Mouse (Mus musculus) forebrain, embryonic 11.5 days (tissue): ENCODE results near the gene 2210016L21Rik. TPM values are rescaled to one million over a fixed set of nuclear protein-coding genes. Genes with fewer than 3 reads are reported as not detected.

Experiments
- ATAC-seq: fragments of 200-750 bp; cut with Nextera tagmentation; replicated peaks from 2 replicates; pipeline ENCODE4 v1.8.0; 2017; ENCODE audit warnings: moderate TSS enrichment; ENCODE audit not compliant: low FRiP score
- DNase-seq: peaks from one replicate; pipeline ENCODE4 v3.0.0-alpha.2; 2017; ENCODE audit warnings: low spot score
- H3K27ac ChIP-seq: fragments of 300-500 bp; sonication (generic); 2 replicates; pipeline ENCODE4 v1.5.1; 2014; ENCODE audit warnings: low read depth, low read length
- H3K27me3 ChIP-seq: fragments of 300-500 bp; sonication (generic); 2 replicates; pipeline ENCODE4 v1.6.1; 2014; ENCODE audit warnings: mild to moderate bottlenecking, low read length, mixed read lengths; ENCODE audit not compliant: control insufficient read depth, insufficient read depth
- H3K36me3 ChIP-seq: fragments of 300-500 bp; sonication (generic); 2 replicates; pipeline ENCODE4 v1.6.1; 2014; ENCODE audit warnings: mild to moderate bottlenecking, low read length, moderate library complexity, mixed read lengths; ENCODE audit not compliant: control insufficient read depth, insufficient read depth
- H3K4me1 ChIP-seq: fragments of 300-500 bp; sonication (generic); replicated peaks from 2 replicates; pipeline ENCODE4 v1.6.1; 2014; ENCODE audit warnings: low read length, mixed read lengths; ENCODE audit not compliant: control insufficient read depth, insufficient read depth
- H3K4me2 ChIP-seq: fragments of 300-500 bp; sonication (generic); 2 replicates; pipeline ENCODE4 v1.6.1; 2014; ENCODE audit warnings: low read depth, mild to moderate bottlenecking, low read length, moderate library complexity, mixed read lengths; ENCODE audit not compliant: severe bottlenecking
- H3K4me3 ChIP-seq: fragments of 300-500 bp; sonication (generic); 2 replicates; pipeline ENCODE4 v1.5.1; 2014; ENCODE audit warnings: low read depth, low read length
- H3K9ac ChIP-seq: fragments of 300-500 bp; sonication (generic); 2 replicates; pipeline ENCODE4 v1.6.1; 2014; ENCODE audit warnings: low read length
- H3K9me3 ChIP-seq: fragments of 300-500 bp; sonication (generic); 2 replicates; pipeline ENCODE4 v1.6.1; 2016; ENCODE audit warnings: low read length, mixed read lengths; ENCODE audit not compliant: control insufficient read depth
- WGBS: fragments of 180-500 bp; shearing (Covaris S2); extraction: QIAGEN DNeasy Blood & Tissue Kit; methylation state at CpG from one replicate; pipeline ENCODE4 v1.1.7; 2014; 5-methylcytosine and 5-hydroxymethylcytosine counted together
- polyA plus RNA-seq: library from polyadenylated mRNA; unstranded; fragments of >200 nt; fragmentation: Nextera tagmentation; extraction: Ambion mirVana; gene quantifications from 2 replicates; pipeline ENCODE4 v1.2.1, GENCODE M21; 2014

2210016L21Rik gene
- polyA plus RNA-seq, 1 experiment from 2014 or later, result 51.5 TPM

DNA sequence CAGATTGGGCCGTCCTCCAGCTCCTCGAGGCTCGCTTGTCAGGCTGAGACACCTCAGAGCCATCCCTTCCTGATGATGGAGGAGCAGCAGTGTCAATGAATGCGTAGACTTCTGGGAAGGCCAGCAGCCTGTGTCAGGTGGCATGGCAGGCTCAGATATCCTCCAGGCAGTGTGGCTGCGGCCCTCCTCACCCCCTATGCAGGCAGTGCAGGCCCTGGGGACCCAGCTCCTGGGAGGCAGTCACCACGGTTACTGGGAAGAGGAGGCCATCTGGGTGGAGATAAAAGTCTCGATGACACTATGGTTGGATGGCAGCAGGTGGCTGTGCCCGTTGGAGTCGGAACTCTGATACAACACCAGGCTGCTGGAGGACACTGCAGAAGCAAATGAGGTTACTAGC lies 7.9 kb downstream of the 2210016L21Rik start:
- Histone ChIP-seq H3K27ac (no peak overlapping the region), H3K9ac (no peak overlapping the region), H3K4me3 (no peak overlapping the region), H3K27me3 (no peaks in the 10 kb centered on the region), H3K36me3 (peaks cover 4% of the 10 kb centered on the region), H3K4me2 (no peak overlapping the region), H3K4me1 (no peaks in the 10 kb centered on the region), H3K9me3 (no peaks in the 10 kb centered on the region)
- no peak for DNase-seq
- no peak for ATAC-seq
- WGBS, result 90% methylated on average over 9 of the region's 9 CpGs

DNA sequence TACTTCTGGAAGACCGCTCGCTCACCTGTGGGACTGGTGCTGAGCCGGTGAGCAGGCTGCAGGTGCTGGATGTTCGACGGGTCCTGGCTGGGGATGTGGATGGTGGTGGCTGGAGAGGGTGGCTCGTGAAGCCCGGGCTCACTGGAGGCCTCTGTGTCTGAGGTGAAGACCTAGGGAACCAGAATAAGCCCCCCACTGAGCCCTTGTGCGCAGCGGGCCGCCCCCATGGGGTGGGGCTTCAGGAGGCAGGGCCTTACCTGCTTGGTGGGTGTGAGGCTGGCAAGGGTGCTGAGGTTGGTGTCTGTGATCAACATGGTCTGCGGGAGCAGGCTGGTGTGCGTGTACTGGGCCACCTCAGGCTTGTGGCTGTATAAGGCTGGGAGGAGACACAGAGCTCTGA lies 8.7 kb downstream of the 2210016L21Rik start:
- Histone ChIP-seq H3K36me3 (peaks cover 4% of the 10 kb centered on the region), H3K9ac (no peak overlapping the region), H3K4me1 (no peaks in the 10 kb centered on the region), H3K9me3 (no peaks in the 10 kb centered on the region), H3K4me2 (no peak overlapping the region), H3K27me3 (no peaks in the 10 kb centered on the region), H3K4me3 (no peak overlapping the region), H3K27ac (no peak overlapping the region)
- 60% methylated on average over 12 of the region's 12 CpGs for WGBS
- ATAC-seq (no peak), DNase-seq (no peak)

DNA sequence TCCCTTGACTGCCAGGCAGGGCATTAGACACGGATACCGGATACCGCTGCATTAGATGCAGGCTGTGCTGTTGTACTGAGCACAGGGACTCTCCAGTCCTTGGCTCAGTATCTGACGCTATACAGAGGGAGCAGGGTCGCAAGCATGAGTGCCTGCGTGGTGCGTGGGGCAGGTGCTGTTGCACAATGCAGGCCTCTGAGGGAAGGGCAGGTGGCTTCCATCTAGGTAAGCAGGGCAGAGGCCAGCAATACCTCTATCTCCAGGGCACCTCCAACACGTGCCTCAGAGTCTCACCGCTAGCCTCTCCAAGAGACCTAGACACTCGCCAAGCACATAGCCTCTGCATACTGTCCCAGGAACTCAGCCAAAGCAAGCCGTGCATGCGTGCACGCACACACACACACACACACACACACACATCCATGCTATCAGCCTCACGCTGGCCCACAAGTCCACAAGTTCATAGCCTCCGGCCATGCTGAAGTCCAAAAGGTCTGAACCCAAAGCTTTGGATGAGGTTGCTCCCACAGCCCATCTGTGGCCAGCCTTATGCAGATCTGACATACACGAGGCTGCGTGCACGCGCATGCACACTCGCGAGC lies 9.4 kb downstream of the 2210016L21Rik start:
- 87% methylated on average over 21 of the region's 21 CpGs for WGBS
- H3K4me2 ChIP-seq, result no peak overlapping the region
- no peaks in the 10 kb centered on the region for H3K27me3 ChIP-seq
- ATAC-seq (no peak), DNase-seq (no peak)
- no peak overlapping the region for H3K4me3 ChIP-seq
- H3K9ac ChIP-seq, result no peak overlapping the region
- peaks cover under 1% of the 10 kb centered on the region for H3K36me3 ChIP-seq
- H3K4me1 ChIP-seq, result no peaks in the 10 kb centered on the region
- H3K9me3 ChIP-seq, result no peaks in the 10 kb centered on the region
- H3K27ac ChIP-seq, result no peak overlapping the region

DNA sequence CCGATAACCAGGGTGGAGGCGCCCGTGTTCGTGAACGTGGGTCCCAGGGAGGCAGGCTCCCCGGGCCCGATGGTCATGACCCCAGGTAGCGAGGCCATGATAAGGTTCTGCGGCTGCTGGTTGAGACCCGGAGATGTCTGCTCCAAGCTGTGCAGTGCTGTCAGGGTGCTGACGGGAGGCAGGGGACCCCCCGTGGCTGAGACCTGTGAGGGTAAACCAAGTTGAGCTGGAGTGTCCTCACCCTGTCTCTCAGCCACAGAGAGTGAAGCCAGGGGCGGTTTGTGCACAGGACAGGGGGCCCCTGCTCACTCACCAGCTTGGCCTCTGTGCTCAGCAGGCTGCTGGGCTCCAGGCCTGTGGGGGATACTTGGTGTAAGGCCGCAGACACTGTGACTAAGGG lies 11.4 kb downstream of the 2210016L21Rik start:
- Histone ChIP-seq H3K9me3 (no peaks in the 10 kb centered on the region), H3K27ac (no peak overlapping the region), H3K4me3 (no peak overlapping the region), H3K4me2 (no peak overlapping the region), H3K36me3 (no peaks in the 10 kb centered on the region), H3K27me3 (no peaks in the 10 kb centered on the region), H3K4me1 (no peaks in the 10 kb centered on the region), H3K9ac (no peak overlapping the region; the same call in 1 of the 2 replicates)
- no peak for ATAC-seq
- 93% methylated on average over 14 of the region's 14 CpGs for WGBS
- no peak for DNase-seq

DNA sequence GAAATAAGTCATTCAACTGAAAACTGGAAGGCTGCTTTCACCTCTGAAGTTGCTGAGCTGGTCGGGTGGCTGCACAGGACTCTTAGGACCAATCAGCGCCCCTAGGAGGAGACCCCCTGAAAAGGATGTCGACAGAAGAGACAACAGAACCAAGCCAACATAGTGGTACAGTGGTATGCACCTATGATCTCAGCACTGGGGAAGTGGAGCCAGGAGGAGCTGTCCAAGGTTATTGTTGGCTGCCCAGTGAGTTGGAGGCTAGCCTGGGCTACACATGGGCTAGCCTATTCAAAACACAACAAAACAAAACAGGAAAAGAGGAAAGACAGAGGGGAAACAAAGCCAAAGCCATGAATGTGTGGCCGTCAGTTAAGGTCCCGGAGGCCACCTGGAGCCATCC lies 16.1 kb downstream of the 2210016L21Rik start:
- H3K9me3 ChIP-seq, result no peaks in the 10 kb centered on the region
- no peak overlapping the region for H3K9ac ChIP-seq
- H3K36me3 ChIP-seq, result no peaks in the 10 kb centered on the region
- H3K27ac ChIP-seq, result no peak overlapping the region
- no peaks in the 10 kb centered on the region for H3K27me3 ChIP-seq
- DNase-seq (no peak), ATAC-seq (no peak)
- 82% methylated on average over 5 of the region's 5 CpGs for WGBS
- H3K4me1 ChIP-seq, result no peaks in the 10 kb centered on the region
- no peak overlapping the region for H3K4me2 ChIP-seq
- H3K4me3 ChIP-seq, result no peak overlapping the region

DNA sequence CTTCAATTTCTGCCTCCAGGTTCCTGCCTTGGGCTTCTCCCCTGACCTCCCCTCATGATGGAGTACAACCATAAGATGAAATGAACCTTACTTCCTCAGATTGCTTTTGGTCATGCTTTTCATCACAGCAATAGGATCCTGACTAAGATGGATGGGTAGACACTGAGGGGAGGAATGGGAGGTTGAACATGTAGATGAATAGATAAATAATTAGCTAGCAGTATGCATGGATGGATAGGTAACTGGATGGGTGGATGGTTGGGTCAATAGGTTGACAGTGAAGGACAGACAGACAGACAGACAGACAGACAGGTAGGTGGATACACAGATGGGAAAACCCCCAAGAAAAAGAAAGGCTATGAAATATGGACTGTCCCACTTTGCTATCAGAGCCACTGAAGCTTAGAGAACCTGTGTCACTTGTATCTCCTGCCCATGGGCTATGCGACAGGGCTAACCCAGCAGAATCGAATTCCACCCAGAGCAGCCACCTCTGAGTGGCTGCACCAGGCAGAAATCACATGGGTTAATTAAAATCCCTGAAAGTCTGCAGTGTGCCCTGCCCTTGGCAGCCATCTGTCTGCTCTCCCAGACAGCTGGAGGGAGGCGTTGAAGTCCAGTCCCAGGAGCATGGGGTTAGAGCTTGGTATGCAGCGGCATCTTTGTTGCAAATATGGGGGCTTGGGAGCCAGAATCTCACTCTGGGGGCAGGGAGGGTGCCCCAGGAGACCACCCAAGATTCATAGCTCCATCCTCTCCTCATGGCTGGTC lies 19.8 kb downstream of the 2210016L21Rik start:
- Histone ChIP-seq H3K4me3 (no peak overlapping the region), H3K36me3 (no peaks in the 10 kb centered on the region), H3K9ac (no peak overlapping the region), H3K4me2 (no peak overlapping the region), H3K4me1 (no peaks in the 10 kb centered on the region), H3K27me3 (no peaks in the 10 kb centered on the region), H3K9me3 (no peaks in the 10 kb centered on the region), H3K27ac (no peak overlapping the region)
- ATAC-seq (no peak), DNase-seq (no peak)
- 61% methylated on average over 4 of the region's 4 CpGs for WGBS

DNA sequence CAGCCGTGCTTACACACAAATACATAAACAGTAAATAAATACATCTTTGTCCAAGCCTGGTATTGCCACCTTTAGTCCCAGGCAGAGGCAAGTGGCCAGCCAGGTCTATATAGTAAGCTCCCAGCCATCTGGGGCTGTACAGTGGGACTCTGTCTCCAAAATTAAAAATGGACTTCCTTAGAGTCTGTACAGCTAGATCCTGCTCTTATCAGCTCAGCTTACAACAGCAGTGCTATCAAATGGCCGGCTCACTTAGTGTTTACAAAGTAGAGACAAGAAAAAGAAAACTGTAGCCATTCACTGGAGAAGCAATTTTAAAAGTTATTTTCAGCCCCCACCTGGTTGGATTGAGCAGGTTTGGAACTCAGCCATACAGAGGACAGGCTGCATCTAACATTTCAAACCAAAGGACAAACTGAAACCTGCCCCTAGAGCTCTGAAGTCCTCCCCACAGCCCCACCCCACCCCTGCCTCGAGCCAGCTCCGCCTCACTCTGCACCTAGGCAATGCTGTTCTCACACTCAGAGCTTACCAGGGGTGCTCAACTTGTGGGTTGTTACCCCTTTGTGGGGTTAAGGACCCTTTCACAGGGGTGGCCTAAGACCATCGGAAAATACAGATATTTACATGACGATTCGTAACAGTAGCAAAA lies 22.5 kb downstream of the 2210016L21Rik start:
- no peak for ATAC-seq
- no peak for DNase-seq
- Histone ChIP-seq H3K9me3 (no peaks in the 10 kb centered on the region), H3K27me3 (peaks cover 2% of the 10 kb centered on the region; the same call in 1 of the 2 replicates), H3K4me1 (peaks cover 5% of the 10 kb centered on the region; the same call in 1 of the 2 replicates), H3K36me3 (no peaks in the 10 kb centered on the region), H3K4me2 (no peak overlapping the region), H3K27ac (no peak overlapping the region), H3K9ac (no peak overlapping the region), H3K4me3 (no peak overlapping the region)
- 77% methylated on average over 7 of the region's 7 CpGs for WGBS

DNA sequence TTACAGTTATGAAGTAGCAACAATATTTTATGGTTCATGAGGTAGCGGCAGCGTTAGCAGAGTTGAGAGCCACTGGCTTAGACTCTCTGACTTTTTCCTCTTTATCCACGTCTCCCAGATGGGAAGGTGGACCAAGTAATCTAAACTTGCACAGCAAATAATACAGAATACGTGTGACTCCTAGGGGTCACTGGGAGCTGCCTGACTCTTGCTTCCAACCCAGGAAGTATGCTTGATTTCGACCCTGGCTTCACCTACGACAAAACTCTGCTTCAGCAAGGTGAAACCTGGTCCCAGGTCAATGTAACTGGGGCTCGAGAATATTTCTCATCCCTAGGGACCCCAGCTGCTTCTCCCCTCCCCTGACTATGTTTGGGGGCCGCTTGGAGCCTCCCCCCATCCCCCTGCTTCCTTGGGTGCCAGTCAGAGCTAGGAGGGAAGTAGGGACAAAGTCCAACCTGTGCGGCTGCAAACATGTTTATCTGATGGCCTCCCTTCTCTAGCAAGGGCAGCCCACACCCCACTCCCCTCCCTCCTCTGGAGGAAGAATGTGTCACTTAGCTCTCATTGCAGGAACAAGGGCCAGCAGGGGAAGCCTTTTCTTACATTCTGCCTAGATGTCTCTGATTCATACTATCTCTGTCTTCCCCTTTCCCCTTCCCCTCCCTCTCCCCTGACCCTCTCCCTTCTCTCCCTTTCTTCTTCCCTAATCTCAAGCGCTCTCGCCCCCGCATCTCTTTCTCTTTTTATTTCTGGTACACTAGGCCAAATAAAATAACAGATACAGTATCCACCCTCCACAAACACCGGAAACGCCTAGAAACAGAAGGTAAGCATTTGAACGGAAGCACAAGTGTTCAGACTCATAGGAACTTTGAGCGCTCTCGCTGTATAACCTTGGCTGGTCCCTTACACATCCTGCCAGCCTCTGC lies 23.3 kb downstream of the 2210016L21Rik start:
- 73% methylated on average over 17 of the region's 17 CpGs for WGBS
- Histone ChIP-seq H3K9ac (no peak overlapping the region), H3K27ac (no peak overlapping the region), H3K36me3 (no peaks in the 10 kb centered on the region), H3K4me1 (peaks cover 5% of the 10 kb centered on the region; the same call in 1 of the 2 replicates), H3K9me3 (no peaks in the 10 kb centered on the region), H3K4me3 (no peak overlapping the region), H3K4me2 (no peak overlapping the region), H3K27me3 (peaks cover 2% of the 10 kb centered on the region; the same call in 1 of the 2 replicates)
- no peak for DNase-seq
- ATAC-seq, result no peak
